Mouse (Mus musculus) urinary bladder, adult 2 months (tissue): ENCODE results near the gene Xlr5b. TPM values are rescaled to one million over a fixed set of nuclear protein-coding genes. Genes with fewer than 3 reads are reported as not detected.
"Not testable (repeated sequence)": the region's sequence is repeated elsewhere in the genome, so short reads cannot be mapped to it uniquely, and the experiment has no call there.

Experiments used
- DNase-seq: peaks from one replicate; pipeline ENCODE4 v3.0.0; 2022; ENCODE audit warnings: low spot score
- polyA plus RNA-seq: library from polyadenylated mRNA; depleted of rRNA; stranded (reverse); fragments of >200 nt; gene quantifications from 2 replicates; pipeline ENCODE4 v1.2.3, GENCODE M21; 2012; rRNA removed

Xlr5b gene
- polyA plus RNA-seq: not detected in 2 replicates

DNA sequence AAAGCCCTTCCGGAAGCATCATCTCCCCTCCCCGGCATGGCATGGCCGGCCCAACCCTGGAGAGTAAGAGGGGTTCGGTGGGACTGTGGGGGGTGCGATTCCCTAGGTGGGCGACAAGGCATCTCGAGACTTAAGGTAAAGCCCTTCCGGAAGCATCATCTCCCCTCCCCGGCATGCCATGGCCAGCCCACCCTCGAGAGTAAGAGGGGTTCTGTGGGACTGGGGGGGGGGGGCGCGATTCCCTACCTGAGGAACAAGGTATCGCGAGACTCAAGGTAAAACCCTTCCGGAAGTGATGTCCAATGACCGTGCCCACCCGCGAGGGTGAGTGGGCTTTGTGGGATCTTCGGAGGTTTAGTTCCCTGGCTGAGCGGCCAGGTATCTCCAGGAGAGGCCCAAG is at the start of gene Xlr5b:
Xlr5b (plus strand) TSS at position 301 of the 400 bp plus-strand sequence.
- DNase-seq: not testable (repeated sequence)

DNA sequence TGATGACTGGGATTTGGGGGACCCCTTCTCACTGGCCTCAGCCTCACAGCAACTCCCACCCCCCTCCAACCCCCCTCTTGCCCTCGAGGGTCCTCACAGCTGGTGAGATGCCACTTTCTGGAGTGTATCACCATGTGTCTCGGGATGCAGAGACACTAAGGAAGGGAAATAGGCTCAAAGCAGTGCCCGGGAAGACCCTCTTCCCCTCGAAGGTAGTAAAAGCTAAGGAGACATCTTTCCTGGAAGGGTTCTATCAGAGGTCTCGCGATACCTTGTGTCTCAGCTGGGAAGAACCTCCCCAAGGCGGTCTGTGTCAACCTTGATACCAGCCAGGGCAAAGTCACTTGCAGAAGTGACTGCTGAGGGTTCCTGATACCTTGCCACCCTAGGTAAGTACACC is 31.8 kb upstream of the Xlr5b start, which contains the start of gene Gm14685:
Gm14685 (plus strand) TSS at position 301 of the 400 bp plus-strand sequence.
- DNase-seq: not testable (repeated sequence)

DNA sequence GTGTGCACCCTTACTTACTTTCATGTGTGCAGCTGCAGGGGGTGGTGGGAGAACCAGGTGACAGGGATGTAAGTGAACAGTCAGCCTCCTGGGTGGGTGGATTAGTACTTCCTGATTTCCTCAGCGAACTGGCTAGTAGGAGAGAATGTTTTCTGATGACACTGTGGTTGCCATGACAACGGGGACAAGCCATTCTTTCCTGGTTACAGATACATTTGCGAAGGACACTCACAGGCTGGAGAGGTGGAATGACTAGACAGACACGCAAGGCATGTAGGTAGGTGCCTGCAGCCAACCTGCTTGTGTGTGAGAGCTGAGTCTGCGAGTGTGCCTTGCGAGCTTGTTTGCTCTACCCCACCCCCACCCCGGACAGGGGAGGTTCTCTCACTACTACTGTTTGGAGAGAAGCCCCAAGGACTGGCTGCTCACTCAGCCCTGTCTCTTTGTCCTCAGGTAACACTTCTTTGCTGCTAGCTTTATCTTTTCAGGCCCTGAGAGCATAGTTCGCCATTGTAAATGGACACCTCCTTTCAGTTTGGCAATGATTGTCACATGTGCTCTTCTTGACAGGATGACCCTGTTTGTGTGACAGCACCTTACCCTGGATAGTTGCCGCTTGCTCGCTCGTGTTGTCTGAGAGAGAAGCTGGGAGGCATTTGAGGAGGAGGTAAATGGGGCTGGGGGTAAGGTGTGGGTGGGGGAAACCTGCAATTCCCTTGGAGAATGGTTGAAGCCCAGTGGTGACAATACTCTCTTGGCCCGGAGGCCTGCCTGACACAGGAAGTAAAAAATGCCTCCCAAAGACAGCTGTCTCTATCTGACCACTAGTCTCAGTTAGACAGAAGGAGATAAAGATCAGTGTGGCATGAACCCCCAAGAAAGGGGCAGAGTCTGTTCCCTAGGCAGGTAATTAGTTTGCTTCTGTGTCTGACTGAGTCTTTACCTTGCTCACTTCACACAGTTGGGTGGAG is 25.5 kb upstream of the Xlr5b start:
- DNase-seq: not testable (repeated sequence)

DNA sequence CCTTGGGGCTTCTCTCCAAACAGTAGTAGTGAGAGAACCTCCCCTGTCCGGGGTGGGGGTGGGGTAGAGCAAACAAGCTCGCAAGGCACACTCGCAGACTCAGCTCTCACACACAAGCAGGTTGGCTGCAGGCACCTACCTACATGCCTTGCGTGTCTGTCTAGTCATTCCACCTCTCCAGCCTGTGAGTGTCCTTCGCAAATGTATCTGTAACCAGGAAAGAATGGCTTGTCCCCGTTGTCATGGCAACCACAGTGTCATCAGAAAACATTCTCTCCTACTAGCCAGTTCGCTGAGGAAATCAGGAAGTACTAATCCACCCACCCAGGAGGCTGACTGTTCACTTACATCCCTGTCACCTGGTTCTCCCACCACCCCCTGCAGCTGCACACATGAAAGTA is 5.4 kb upstream of the Xlr5b start:
- DNase-seq: not testable (repeated sequence)

DNA sequence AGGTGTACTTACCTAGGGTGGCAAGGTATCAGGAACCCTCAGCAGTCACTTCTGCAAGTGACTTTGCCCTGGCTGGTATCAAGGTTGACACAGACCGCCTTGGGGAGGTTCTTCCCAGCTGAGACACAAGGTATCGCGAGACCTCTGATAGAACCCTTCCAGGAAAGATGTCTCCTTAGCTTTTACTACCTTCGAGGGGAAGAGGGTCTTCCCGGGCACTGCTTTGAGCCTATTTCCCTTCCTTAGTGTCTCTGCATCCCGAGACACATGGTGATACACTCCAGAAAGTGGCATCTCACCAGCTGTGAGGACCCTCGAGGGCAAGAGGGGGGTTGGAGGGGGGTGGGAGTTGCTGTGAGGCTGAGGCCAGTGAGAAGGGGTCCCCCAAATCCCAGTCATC is 754 bp downstream of the Xlr5b start, which contains the start of gene DXBay18:
DXBay18 (minus strand) TSS at position 101 of the 400 bp plus-strand sequence.
- DNase-seq: not testable (repeated sequence)

DNA sequence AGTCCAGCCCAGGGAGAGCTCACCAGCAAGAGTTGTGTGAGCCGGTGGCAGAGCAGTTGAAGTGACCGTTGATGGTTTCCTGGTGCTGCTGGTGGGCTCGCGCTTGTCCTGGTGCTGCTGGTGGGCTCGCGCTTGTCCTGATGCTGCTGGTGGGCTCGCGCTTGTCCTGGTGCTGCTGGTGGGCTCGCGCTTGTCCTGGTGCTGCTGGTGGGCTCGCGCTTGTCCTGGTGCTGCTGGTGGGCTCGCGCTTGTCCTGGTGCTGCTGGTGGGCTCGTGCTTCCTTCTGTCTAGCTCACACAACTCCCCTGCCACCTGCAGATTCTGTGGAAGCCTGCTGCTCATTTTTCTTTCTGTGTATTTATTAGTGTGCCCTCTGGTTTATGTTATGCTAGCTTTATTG is 28.3 kb downstream of the Xlr5b start, which contains the start of gene Spin2d:
Spin2d (minus strand) TSS at position 101 of the 400 bp plus-strand sequence.
- DNase-seq: not testable (repeated sequence)

DNA sequence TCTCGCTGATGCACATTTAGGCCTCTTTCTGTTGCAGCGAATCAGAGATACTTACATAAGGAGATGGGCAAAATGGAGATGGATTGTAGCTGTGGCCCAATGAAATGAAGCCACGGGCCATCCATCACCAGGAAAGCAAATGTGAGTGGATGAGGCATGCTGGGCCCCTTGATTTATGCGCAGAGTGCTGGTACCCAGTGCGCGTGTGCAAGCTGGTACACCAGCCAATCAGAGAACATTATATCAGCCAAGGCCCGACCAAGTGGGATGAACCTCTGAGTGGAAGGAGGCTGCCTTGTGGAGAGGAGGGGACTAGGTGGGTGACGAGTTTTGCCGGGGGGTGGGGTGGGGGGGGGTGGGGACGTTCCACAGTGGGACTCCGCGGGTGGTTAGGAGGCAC is 43.3 kb downstream of the Xlr5b start, which contains the start of gene Xlr3b:
Xlr3b (plus strand) TSS at position 274 of the 400 bp plus-strand sequence.
- not testable (repeated sequence) for DNase-seq

Other genes with a start within 250 kb of the Xlr5b start
- gene Cetn2, start 230.4 kb upstream of the Xlr5b start, polyA plus RNA-seq: 47.2 and 48.0 TPM in 2 replicates
- 24.3 and 29.9 TPM in 2 replicates for gene Nsdhl, start 230.2 kb upstream of the Xlr5b start, polyA plus RNA-seq
- 3.8 and 5.4 TPM in 2 replicates for gene Zfp185, start 161.5 kb upstream of the Xlr5b start, polyA plus RNA-seq
- gene Pnma5, start 111.7 kb upstream of the Xlr5b start, polyA plus RNA-seq: not detected in 2 replicates
- 0.04 and 0.10 TPM in 2 replicates for gene Pnma3, start 84.0 kb upstream of the Xlr5b start, polyA plus RNA-seq
- gene Xlr4a, start 66.3 kb upstream of the Xlr5b start, polyA plus RNA-seq: 1.4 and 3.0 TPM in 2 replicates
- 1.5 and 4.1 TPM in 2 replicates for gene Xlr3a, start 51.7 kb upstream of the Xlr5b start, polyA plus RNA-seq
- 0.04 and 0.06 TPM in 2 replicates for gene Gm14685, start 31.7 kb upstream of the Xlr5b start, polyA plus RNA-seq
- gene DXBay18, start 654 bp downstream of the Xlr5b start, polyA plus RNA-seq: not detected in 2 replicates
- not detected in 2 replicates for gene Spin2d, start 28.2 kb downstream of the Xlr5b start, polyA plus RNA-seq
- gene Xlr3b, start 43.4 kb downstream of the Xlr5b start, polyA plus RNA-seq: 7.5 and 14.6 TPM in 2 replicates
- gene Xlr4b, start 65.5 kb downstream of the Xlr5b start, polyA plus RNA-seq: 2.0 and 2.4 TPM in 2 replicates
- gene F8a, start 79.5 kb downstream of the Xlr5b start, polyA plus RNA-seq: 10.2 and 11.2 TPM in 2 replicates
- 0.52 and 1.3 TPM in 2 replicates for gene Xlr4c, start 94.3 kb downstream of the Xlr5b start, polyA plus RNA-seq
- not detected in 2 replicates for gene Xlr3c, start 116.6 kb downstream of the Xlr5b start, polyA plus RNA-seq
- gene Xlr5a, start 144.2 kb downstream of the Xlr5b start, polyA plus RNA-seq: 0.04 TPM in 1 of 2 replicates, not detected in the other
- not detected in 2 replicates for gene Xlr5c, start 144.2 kb downstream of the Xlr5b start, polyA plus RNA-seq
- gene Gm45015, start 188.0 kb downstream of the Xlr5b start, polyA plus RNA-seq: not detected in 2 replicates
- gene Zfp275, start 193.8 kb downstream of the Xlr5b start, polyA plus RNA-seq: 13.0 and 13.7 TPM in 2 replicates
- 0.33 and 0.38 TPM in 2 replicates for gene Gm18336, start 249.9 kb downstream of the Xlr5b start, polyA plus RNA-seq